Mouse (Mus musculus) midbrain, postnatal 0 days (tissue): ENCODE data around the gene Mycl. TPM values are rescaled to one million over a fixed set of nuclear protein-coding genes. Genes with fewer than 3 reads are reported as not detected.

ENCODE experiments used
- ATAC-seq: fragments of 200-750 bp; cut with Nextera tagmentation; 2 replicates; pipeline ENCODE4 v1.8.0; 2017; ENCODE audit warnings: moderate number of reproducible peaks, mild to moderate bottlenecking, moderate TSS enrichment, moderate library complexity; ENCODE audit not compliant: low FRiP score
- DNase-seq: peaks from one replicate; pipeline ENCODE4 v3.0.0-alpha.2; 2015; ENCODE audit warnings: low spot score
- H3K27ac ChIP-seq: fragments of 300-500 bp; sonication (generic); 2 replicates; pipeline ENCODE4 v1.5.1; 2014; ENCODE audit warnings: low read depth, mild to moderate bottlenecking, low read length, mixed read lengths
- H3K27me3 ChIP-seq: fragments of 300-500 bp; sonication (generic); 2 replicates; pipeline ENCODE4 v1.6.1; 2014; ENCODE audit warnings: low read length, control low read depth, mixed read lengths; ENCODE audit not compliant: insufficient read depth
- H3K36me3 ChIP-seq: fragments of 300-500 bp; sonication (generic); 2 replicates; pipeline ENCODE4 v1.6.1; 2014; ENCODE audit warnings: low read length, control low read depth, mixed read lengths; ENCODE audit not compliant: insufficient read depth
- H3K4me1 ChIP-seq: fragments of 300-500 bp; sonication (generic); 2 replicates; pipeline ENCODE4 v1.6.1; 2014; ENCODE audit warnings: mild to moderate bottlenecking, control low read depth, antibody characterized with exemption, low read length, mixed read lengths; ENCODE audit not compliant: insufficient read depth
- H3K4me2 ChIP-seq: fragments of 300-500 bp; sonication (generic); 2 replicates; pipeline ENCODE4 v1.6.1; 2014; ENCODE audit warnings: low read depth, mild to moderate bottlenecking, low read length, mixed read lengths; ENCODE audit not compliant: poor library complexity, severe bottlenecking
- H3K4me3 ChIP-seq: fragments of 300-500 bp; sonication (generic); 2 replicates; pipeline ENCODE4 v1.5.1; 2014; ENCODE audit warnings: low read depth, mild to moderate bottlenecking, low read length, moderate library complexity
- H3K9ac ChIP-seq: fragments of 300-500 bp; sonication (generic); replicated peaks from 2 replicates; pipeline ENCODE4 v1.6.1; 2014; ENCODE audit warnings: mild to moderate bottlenecking, low read length, moderate library complexity, mixed read lengths; ENCODE audit not compliant: poor library complexity, severe bottlenecking
- H3K9me3 ChIP-seq: fragments of 300-500 bp; sonication (generic); 2 replicates; pipeline ENCODE4 v1.6.1; 2016; ENCODE audit warnings: low read length, control low read depth
- CTCF ChIP-seq: IDR thresholded peaks from 2 replicates; pipeline ENCODE4 v1.5.1; 2016; ENCODE audit warnings: antibody characterized with exemption, mild to moderate bottlenecking
- WGBS: fragments of 180-500 bp; shearing (Covaris S2); extraction: QIAGEN DNeasy Blood & Tissue Kit; methylation state at CpG from one replicate; pipeline ENCODE4 v1.1.7; 2014; 5-methylcytosine and 5-hydroxymethylcytosine counted together
- polyA plus RNA-seq: library from polyadenylated mRNA; unstranded; fragments of >200 nt; fragmentation: Nextera tagmentation; extraction: Ambion mirVana; gene quantifications from 2 replicates; pipeline ENCODE4 v1.2.1, GENCODE M21; 2015
- total RNA-seq: library from RNA; depleted of rRNA; stranded (reverse); fragments of >200 nt; gene quantifications from 2 replicates; pipeline ENCODE4 v1.2.3, GENCODE M21; 2014

Gene Mycl
- total and polyA plus RNA-seq, 2 experiments from 2014 or later, result 42.2 to 77.3 TPM

DNA sequence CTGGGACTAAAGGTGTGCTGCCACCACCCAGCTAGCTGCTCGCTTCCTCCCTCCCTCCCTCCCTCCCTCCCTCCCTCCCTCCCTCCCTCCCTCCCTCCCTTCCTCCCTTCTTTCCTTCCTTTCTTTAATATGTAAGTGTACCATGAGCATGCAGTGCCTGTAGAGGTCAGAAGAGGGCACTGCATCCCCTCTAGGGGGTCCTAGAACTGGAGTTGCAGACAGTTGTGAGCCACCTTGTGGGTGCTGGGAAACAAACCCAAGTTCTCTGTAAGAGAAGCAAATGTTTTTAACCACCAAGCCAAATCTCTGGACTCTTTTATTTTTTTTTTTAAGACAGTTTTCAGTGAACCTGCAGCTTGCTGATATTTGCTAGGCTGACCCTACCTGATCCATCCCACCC is 27.4 kb downstream of the Mycl start:
- peak; percentile 40 for TF ChIP-seq CTCF
- Histone ChIP-seq H3K4me1 (peaks cover 8% of the 10 kb centered on the region), H3K9me3 (no peaks in the 10 kb centered on the region), H3K9ac (no peak overlapping the region), H3K4me2 (no peak overlapping the region), H3K4me3 (no peak overlapping the region), H3K36me3 (peaks cover 9% of the 10 kb centered on the region; the same call in 1 of the 2 replicates), H3K27ac (no peak overlapping the region), H3K27me3 (no peaks in the 10 kb centered on the region)
- DNase-seq (no peak), ATAC-seq (no peak)
- WGBS, result 100% methylated on average over 1 of the region's 1 CpGs

DNA sequence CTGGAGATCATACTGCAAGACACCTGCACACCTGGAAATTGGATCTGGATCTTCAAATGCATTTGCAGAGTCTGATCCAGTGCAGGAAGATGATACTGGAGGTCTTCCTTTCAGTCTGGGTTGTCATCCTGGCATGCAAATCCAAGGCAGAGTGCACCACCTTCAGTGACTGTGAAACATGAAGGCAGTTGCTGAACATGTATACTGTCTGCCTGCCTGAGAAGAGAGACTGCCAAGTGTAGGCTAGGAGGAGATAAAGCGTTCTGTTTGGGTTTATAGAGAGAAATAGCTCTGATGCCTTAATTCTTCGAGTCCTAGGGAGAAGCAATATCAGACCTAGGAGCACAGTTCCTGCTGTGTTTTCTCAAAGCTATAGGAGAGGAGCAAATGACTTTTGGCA is 30.0 kb downstream of the Mycl start:
- no peaks in the 10 kb centered on the region for H3K9me3 ChIP-seq
- DNase-seq, result no peak
- H3K4me1 ChIP-seq, result no peaks in the 10 kb centered on the region
- no peak overlapping the region for H3K4me3 ChIP-seq
- ATAC-seq, result no peak
- H3K36me3 ChIP-seq, result peaks cover 9% of the 10 kb centered on the region; the same call in 1 of the 2 replicates
- TF ChIP-seq CTCF, result no peak
- no peak overlapping the region for H3K9ac ChIP-seq
- no peak overlapping the region for H3K27ac ChIP-seq
- WGBS, result 67% methylated on average over 2 of the region's 2 CpGs
- H3K27me3 ChIP-seq, result no peaks in the 10 kb centered on the region
- H3K4me2 ChIP-seq, result no peak overlapping the region

DNA sequence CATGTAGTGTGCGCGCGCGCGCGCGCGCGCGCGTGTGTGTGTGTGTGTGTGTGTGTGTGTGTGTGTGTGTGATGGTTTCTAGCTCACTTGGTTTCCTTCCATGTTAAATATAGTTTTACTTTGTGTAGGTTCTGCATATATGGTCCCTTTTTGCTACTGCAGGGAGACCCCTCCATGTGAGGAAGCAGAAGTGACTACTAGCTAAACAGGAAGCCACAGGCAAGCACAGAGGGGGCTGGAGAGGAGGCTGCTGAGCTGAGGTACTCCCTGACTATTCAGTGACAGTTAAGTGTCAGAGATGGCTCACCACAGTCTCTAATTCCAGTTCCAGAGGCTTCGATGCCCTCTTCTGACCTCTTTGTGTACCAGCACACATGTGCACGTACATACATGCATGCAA is 30.7 kb downstream of the Mycl start:
- DNase-seq, result no peak
- peaks cover 12% of the 10 kb centered on the region for H3K36me3 ChIP-seq
- no peaks in the 10 kb centered on the region for H3K9me3 ChIP-seq
- no peaks in the 10 kb centered on the region for H3K4me1 ChIP-seq
- no peak overlapping the region for H3K4me2 ChIP-seq
- WGBS, result 93% methylated on average over 13 of the region's 13 CpGs
- H3K27me3 ChIP-seq, result no peaks in the 10 kb centered on the region
- no peak overlapping the region for H3K4me3 ChIP-seq
- TF ChIP-seq CTCF, result peak; percentile 23; the same call in 1 of the 2 replicates
- H3K27ac ChIP-seq, result no peak overlapping the region
- no peak overlapping the region for H3K9ac ChIP-seq
- ATAC-seq, result no peak

DNA sequence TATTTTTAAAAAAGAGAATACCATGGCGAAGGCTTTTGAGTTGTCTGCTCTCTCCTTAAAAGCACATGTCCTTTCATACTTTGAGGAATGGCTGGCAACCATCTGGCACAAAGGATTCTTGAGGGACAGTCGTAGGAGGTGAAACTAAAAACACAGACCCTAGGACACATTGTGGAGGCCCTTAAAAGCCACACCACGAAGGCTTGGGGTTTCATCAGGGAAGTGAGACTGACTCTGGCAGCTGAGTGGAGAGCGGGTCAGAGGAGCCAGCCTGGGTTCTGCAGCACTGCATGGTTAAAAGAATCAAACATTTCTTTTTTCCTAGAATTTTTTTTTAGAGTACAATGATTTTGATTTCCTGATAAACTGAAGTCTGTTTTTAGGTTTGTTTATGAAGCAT is 31.1 kb downstream of the Mycl start:
- TF ChIP-seq CTCF, result no peak
- no peak overlapping the region for H3K9ac ChIP-seq
- no peaks in the 10 kb centered on the region for H3K27me3 ChIP-seq
- no peak for ATAC-seq
- H3K36me3 ChIP-seq, result peaks cover 15% of the 10 kb centered on the region
- H3K27ac ChIP-seq, result no peak overlapping the region
- WGBS, result 85% methylated on average over 4 of the region's 4 CpGs
- no peak overlapping the region for H3K4me3 ChIP-seq
- H3K4me1 ChIP-seq, result no peaks in the 10 kb centered on the region
- H3K9me3 ChIP-seq, result no peaks in the 10 kb centered on the region
- no peak for DNase-seq
- no peak overlapping the region for H3K4me2 ChIP-seq

DNA sequence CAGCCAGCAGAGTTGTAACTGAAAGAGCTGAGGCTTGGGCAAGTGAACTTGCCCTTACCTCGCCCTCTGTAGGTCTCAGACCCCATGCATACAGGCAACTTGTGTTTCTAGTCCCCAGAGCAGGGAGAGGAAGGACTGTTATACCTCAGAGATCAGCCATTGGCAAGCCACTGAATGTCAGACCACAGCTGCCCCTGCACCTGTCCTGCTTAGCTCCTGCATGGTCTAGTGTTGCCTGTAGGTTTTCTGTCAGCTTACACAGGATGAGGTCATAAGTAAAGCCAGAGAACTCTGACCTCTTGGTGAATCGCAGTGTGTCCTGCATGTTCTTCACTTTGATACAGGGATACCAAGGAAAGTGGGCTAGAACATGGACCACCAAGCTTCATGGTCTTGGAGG is 39.4 kb downstream of the Mycl start:
- Histone ChIP-seq H3K9ac (no peak overlapping the region), H3K9me3 (no peaks in the 10 kb centered on the region), H3K27me3 (no peaks in the 10 kb centered on the region), H3K4me2 (no peak overlapping the region), H3K4me3 (no peak overlapping the region), H3K36me3 (peaks cover 23% of the 10 kb centered on the region), H3K27ac (no peak overlapping the region), H3K4me1 (no peaks in the 10 kb centered on the region)
- DNase-seq, result no peak
- ATAC-seq, result no peak
- 98% methylated on average over 2 of the region's 2 CpGs for WGBS
- TF ChIP-seq CTCF, result no peak

DNA sequence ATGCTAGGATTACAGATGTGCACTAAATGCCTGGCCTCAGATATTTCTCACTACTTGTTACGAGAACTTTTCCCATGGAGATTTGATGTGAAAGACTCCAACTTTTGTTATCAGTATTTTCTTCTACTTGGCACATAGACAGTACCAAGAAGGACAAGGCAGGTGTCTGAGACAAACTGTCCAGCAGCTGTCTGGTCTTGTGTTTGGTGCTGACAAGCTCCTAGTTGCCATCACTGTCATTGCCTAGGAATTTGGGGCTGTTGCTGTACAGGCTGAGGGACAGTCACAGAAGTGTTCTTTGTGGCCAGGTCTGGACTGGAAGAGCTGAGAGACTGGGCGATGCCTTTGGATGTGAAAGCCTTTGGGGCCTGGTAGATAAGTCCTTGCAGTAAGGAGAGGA is 40.2 kb downstream of the Mycl start:
- Histone ChIP-seq H3K4me3 (no peak overlapping the region), H3K9me3 (no peaks in the 10 kb centered on the region), H3K4me2 (no peak overlapping the region), H3K27ac (no peak overlapping the region), H3K9ac (no peak overlapping the region), H3K36me3 (peaks cover 26% of the 10 kb centered on the region), H3K4me1 (no peaks in the 10 kb centered on the region), H3K27me3 (no peaks in the 10 kb centered on the region)
- ATAC-seq, result no peak
- DNase-seq, result no peak
- TF ChIP-seq CTCF, result no peak
- WGBS, result 96% methylated on average over 2 of the region's 2 CpGs

DNA sequence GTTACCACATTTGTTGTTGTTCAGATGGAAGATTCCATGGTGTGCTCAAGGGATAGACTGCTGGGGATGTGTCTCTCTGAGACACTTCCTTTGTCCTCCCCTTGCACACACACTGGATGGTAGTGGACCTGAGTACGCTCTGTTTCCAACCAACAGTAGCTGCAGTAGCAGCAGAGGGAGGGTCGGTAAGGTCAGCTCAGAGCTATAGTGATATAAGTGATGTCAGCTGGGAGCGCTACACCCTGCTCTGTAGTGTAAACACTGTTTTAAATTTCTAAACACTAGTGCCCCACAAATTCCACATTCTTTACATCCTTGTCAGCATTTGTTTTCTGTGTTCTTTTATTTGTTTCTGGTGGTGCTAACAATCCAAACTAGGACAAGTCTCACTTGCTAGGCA is 41.3 kb downstream of the Mycl start:
- no peaks in the 10 kb centered on the region for H3K4me1 ChIP-seq
- ATAC-seq, result no peak
- DNase-seq, result no peak
- no peaks in the 10 kb centered on the region for H3K27me3 ChIP-seq
- H3K9me3 ChIP-seq, result no peaks in the 10 kb centered on the region
- no peak overlapping the region for H3K27ac ChIP-seq
- no peak overlapping the region for H3K4me2 ChIP-seq
- no peak overlapping the region for H3K9ac ChIP-seq
- WGBS, result 88% methylated on average over 3 of the region's 3 CpGs
- H3K4me3 ChIP-seq, result no peak overlapping the region
- TF ChIP-seq CTCF, result no peak
- peaks cover 20% of the 10 kb centered on the region for H3K36me3 ChIP-seq
